Mouse (Mus musculus): Measurements from ENCODE around the gene Rhox2g.
"Not testable (repeated sequence)": the region's sequence is repeated elsewhere in the genome, so short reads cannot be mapped to it uniquely, and the experiment has no call there.

DNA sequence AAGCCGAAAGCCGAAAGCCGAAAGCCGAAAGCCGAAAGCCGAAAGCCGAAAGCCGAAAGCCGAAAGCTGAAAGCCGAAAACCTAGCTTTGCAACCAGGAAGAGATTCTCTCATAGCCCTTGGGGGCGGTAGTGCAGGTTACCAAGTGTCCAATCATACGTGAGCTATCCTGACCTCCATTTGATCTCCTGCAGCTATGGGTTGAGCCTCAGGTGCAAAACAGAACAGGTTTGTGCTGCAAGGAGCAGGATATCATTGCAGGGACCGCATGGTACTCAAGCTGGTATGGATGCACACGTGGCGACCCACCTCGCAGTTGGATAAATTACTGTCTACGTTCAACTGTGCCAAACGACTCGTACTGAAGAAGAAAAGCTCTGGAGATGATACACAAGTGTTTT lies 35.7 kb downstream of the Rhox2g start, which contains the start of gene Rhox4f:
- not testable (repeated sequence) for TF ChIP-seq CTCF (IDR thresholded peaks at IDR 0.05; ENCODE audit: control insufficient read depth, insufficient read depth, insufficient read length); FOSL1 (IDR thresholded peaks at IDR 0.05; ENCODE audit: insufficient read depth, low read length, poor library complexity, severe bottlenecking); MYOD1 (IDR thresholded peaks at IDR 0.05; ENCODE audit: control insufficient read depth, insufficient read length, low read depth)

Measured in C2C12 (cell line).